In genomic region chr6:39284836-39285235, GRCm38 (mm10) we compare ENCODE assay signal across 25 mouse cellular contexts.
DNase-seq lines count a peak whose midpoint lies in the region; ATAC-seq and TF ChIP-seq lines count a peak whose summit lies in the region.
"Had no signal": no experiment of that assay in that cellular context is flagged by ENCODE, and none has a peak within 500 bp of the region (broad histone marks: within the 10 kb centered on the region; RNA-seq: fewer than 3 reads in every experiment).

No protein-coding gene starts in this region.

- H3K27me3 ChIP-seq in kidney, embryonic 16.5 days (ENCODE audit: insufficient read depth, low read length) = no peaks in the 10 kb centered on the region
- H3K27me3 ChIP-seq in stomach, postnatal 0 days (ENCODE audit: control insufficient read depth, insufficient read depth, low read length) = no peaks in the 10 kb centered on the region
- H3K27me3 ChIP-seq: CH12.LX; embryonic facial prominence, embryonic 13.5 days; forebrain, embryonic 15.5 days; liver, embryonic 13.5 days; midbrain, embryonic 12.5 days; neural tube, embryonic 13.5 days had no signal

- H3K4me2 ChIP-seq in kidney, embryonic 16.5 days (replicated peaks; ENCODE audit: low read depth, low read length) = no peak overlapping the region
- no peak overlapping the region for H3K4me2 ChIP-seq in stomach, postnatal 0 days (replicated peaks; ENCODE audit: low read depth)
- H3K4me2 ChIP-seq: embryonic facial prominence, embryonic 13.5 days; forebrain, embryonic 15.5 days; liver, embryonic 13.5 days; midbrain, embryonic 12.5 days; neural tube, embryonic 13.5 days had no signal

- no peak for TF ChIP-seq CTCF in gastrocnemius, adult 2 months (IDR thresholded peaks at IDR 0.05)
- TF ChIP-seq CTCF in stomach, postnatal 0 days (IDR thresholded peaks at IDR 0.05; ENCODE audit: low read depth) = no peak

- no peak for ATAC-seq in kidney, embryonic 16.5 days (ENCODE audit: low FRiP score, low TSS enrichment)
- no peak for ATAC-seq in stomach, postnatal 0 days (ENCODE audit: low FRiP score, low TSS enrichment)
- ATAC-seq: forebrain, embryonic 15.5 days; hindbrain, embryonic 16.5 days; lung, postnatal 0 days had no signal

- no peak overlapping the region for H3K4me3 ChIP-seq in gastrocnemius, adult 2 months
- H3K4me3 ChIP-seq in kidney, embryonic 16.5 days (ENCODE audit: low read length) = no peak overlapping the region
- no peak overlapping the region for H3K4me3 ChIP-seq in stomach, postnatal 0 days (ENCODE audit: low read depth, low read length)
- H3K4me3 ChIP-seq: embryonic facial prominence, embryonic 13.5 days; forebrain, embryonic 10.5 days; forebrain, embryonic 15.5 days; liver, embryonic 13.5 days; megakaryocyte, embryonic 14.5 days; midbrain, embryonic 12.5 days; neural tube, embryonic 13.5 days had no signal

- 89% methylated on average over 3 of the region's 3 CpGs for WGBS in kidney, embryonic 16.5 days
- WGBS in stomach, postnatal 0 days = 94% methylated on average over 3 of the region's 3 CpGs

- no peak for DNase-seq in gastrocnemius, adult 2 months
- no peak for DNase-seq in gastrocnemius, postnatal 4 days (ENCODE audit: low spot score in 2 of 2)
- peak; percentile 42 to 51 for DNase-seq in kidney, adult 8-10 months
- DNase-seq in kidney, postnatal 25 days = peak; percentile 36 to 71
- DNase-seq in stomach, postnatal 0 days (ENCODE audit: low spot score) = no peak
- no peak for DNase-seq in urinary bladder, postnatal 4 days (ENCODE audit: low spot score in 2 of 2)
- DNase-seq: adrenal gland, postnatal 14 days; cerebellum, adult 11-12 months; cerebellum, adult 9-11 months; embryo, embryonic 11 days; heart, postnatal 14 days; layer of hippocampus, adult 9-11 months; liver, embryonic 13.5 days; lung, adult 18-20 months; lung, postnatal 4 days had no signal

- H3K36me3 ChIP-seq in kidney, embryonic 16.5 days (ENCODE audit: insufficient read depth, low read length) = no peaks in the 10 kb centered on the region
- no peaks in the 10 kb centered on the region for H3K36me3 ChIP-seq in stomach, postnatal 0 days (ENCODE audit: control insufficient read depth, insufficient read depth, low read length)
- H3K36me3 ChIP-seq: embryonic facial prominence, embryonic 13.5 days; forebrain, embryonic 10.5 days; forebrain, embryonic 15.5 days; liver, embryonic 13.5 days; midbrain, embryonic 12.5 days; neural tube, embryonic 13.5 days had no signal

- intact Hi-C loops in gastrocnemius, adult 2 months (cut with DNase I) = no loop called here

- H3K27ac ChIP-seq in gastrocnemius, adult 2 months = peak overlapping the region; percentile 54
- no peak overlapping the region for H3K27ac ChIP-seq in kidney, embryonic 16.5 days (ENCODE audit: low read length)
- no peak overlapping the region for H3K27ac ChIP-seq in stomach, postnatal 0 days (replicated peaks)
- H3K27ac ChIP-seq: forebrain, embryonic 10.5 days; forebrain, embryonic 15.5 days; liver, embryonic 13.5 days; midbrain, embryonic 12.5 days; neural tube, embryonic 13.5 days had no signal

- H3K9me3 ChIP-seq in kidney, embryonic 16.5 days (ENCODE audit: low read length) = no peaks in the 10 kb centered on the region
- no peaks in the 10 kb centered on the region for H3K9me3 ChIP-seq in stomach, postnatal 0 days (ENCODE audit: control insufficient read depth, low read length)
- H3K9me3 ChIP-seq: embryonic facial prominence, embryonic 13.5 days; forebrain, embryonic 10.5 days; forebrain, embryonic 15.5 days; liver, embryonic 13.5 days; midbrain, embryonic 12.5 days; neural tube, embryonic 13.5 days had no signal

- H3K9ac ChIP-seq in kidney, embryonic 16.5 days (replicated peaks; ENCODE audit: low read length) = no peak overlapping the region
- H3K9ac ChIP-seq in stomach, postnatal 0 days (ENCODE audit: low read length) = no peak overlapping the region
- H3K9ac ChIP-seq: embryonic facial prominence, embryonic 13.5 days; forebrain, embryonic 15.5 days; liver, embryonic 13.5 days; midbrain, embryonic 12.5 days; neural tube, embryonic 13.5 days had no signal

- no peak for TF ChIP-seq EP300 in stomach, postnatal 0 days (optimal IDR thresholded peaks at IDR 0.05)

- H3K4me1 ChIP-seq in kidney, embryonic 16.5 days (ENCODE audit: insufficient read depth, low read length) = no peaks in the 10 kb centered on the region; the same call in 1 of the 2 replicates
- no peaks in the 10 kb centered on the region; the same call in 1 of the 2 replicates for H3K4me1 ChIP-seq in stomach, postnatal 0 days (replicated peaks; ENCODE audit: control insufficient read depth, insufficient read depth)
- H3K4me1 ChIP-seq: forebrain, embryonic 15.5 days; liver, embryonic 13.5 days; megakaryocyte, embryonic 14.5 days had no signal

Comparison
In these comparisons a context has a peak if more than half of its experiments do, and no peak if none do; other contexts are left out.
1. DNase-seq: peak in kidney, adult 8-10 months (2 of 2) and kidney, postnatal 25 days (2 of 2); none in gastrocnemius, adult 2 months (single experiment), gastrocnemius, postnatal 4 days (0 of 2), stomach, postnatal 0 days (single experiment) and urinary bladder, postnatal 4 days (0 of 2).